Mouse (Mus musculus) neural tube, postnatal 0 days (tissue): Measurements from ENCODE around the gene Gm21190. TPM values are rescaled to one million over a fixed set of nuclear protein-coding genes. Genes with fewer than 3 reads are reported as not detected.

Experiments used
- polyA plus RNA-seq: library from polyadenylated mRNA; unstranded; fragments of >200 nt; fragmentation: Nextera tagmentation; extraction: Ambion mirVana; gene quantifications from 2 replicates; pipeline ENCODE4 v1.2.1, GENCODE M21; 2015

Gene Gm21190
- polyA plus RNA-seq: not detected in 2 replicates

GRCm38 (mm10) chr5:15529122-15529521 is at the start of gene Gm21190:
TSS of gene Gm21190 (minus strand) at chr5:15529222.

DNA sequence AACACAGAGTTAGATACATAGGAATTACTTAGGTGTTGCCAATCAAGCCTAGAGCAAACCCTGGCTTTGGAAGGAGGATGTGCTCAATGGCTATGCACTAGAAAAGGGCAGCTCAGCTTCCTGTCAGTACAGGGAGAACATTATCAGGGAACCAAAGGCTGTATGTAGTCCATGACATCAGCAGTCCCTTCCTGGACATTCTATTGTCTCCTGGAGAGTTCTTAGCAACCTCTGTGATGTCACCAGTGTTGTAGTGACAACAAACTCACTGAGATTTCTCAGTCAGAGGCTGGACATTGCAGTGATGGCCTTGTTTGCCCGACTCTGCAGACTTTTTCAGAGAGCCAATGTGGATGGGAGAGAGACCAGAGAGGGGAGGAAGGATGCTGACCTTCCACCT is 48.0 kb upstream of the Gm21190 start, which contains the start of gene Gm21083:
TSS of gene Gm21083 (plus strand) at position 301 of the 400 bp plus-strand sequence.

DNA sequence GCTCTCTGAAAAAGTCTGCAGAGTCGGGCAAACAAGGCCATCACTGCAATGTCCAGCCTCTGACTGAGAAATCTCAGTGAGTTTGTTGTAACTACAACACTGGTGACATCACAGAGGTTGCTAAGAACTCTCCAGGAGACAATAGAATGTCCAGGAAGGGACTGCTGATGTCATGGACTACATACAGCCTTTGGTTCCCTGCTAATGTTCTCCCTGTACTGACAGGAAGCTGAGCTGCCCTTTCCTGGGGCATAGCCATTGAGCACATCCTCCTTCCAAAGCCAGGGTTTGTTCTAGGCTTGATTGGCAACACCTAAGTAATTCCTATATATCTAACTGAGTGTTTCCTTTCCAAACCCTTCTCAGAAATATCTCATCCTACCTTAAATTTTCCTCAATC is 52.6 kb downstream of the Gm21190 start, which contains the start of gene Gm21149:
TSS of gene Gm21149 (minus strand) at position 101 of the 400 bp plus-strand sequence.

Other genes starting within 250 kb of the Gm21190 start
- not detected in 2 replicates for gene Gm21149, start 52.7 kb downstream of the Gm21190 start, polyA plus RNA-seq
- not detected in 2 replicates for gene Gm21083, start 48.1 kb upstream of the Gm21190 start, polyA plus RNA-seq
- not detected in 2 replicates for gene Speer4d, start 89.8 kb upstream of the Gm21190 start, polyA plus RNA-seq
- gene 4930572O03Rik, start 127.8 kb upstream of the Gm21190 start, polyA plus RNA-seq: not detected in 2 replicates
- gene Speer4c, start 185.0 kb upstream of the Gm21190 start, polyA plus RNA-seq: not detected in 2 replicates